Mouse (Mus musculus) MEL (cell line): ENCODE measurements around the gene Golph3l.

Source experiments
- E2F4 ChIP-seq: IDR thresholded peaks from 2 replicates; pipeline ENCODE4 v1.6.1; 2011; ENCODE audit warnings: low read depth, low read length, improper control_type of control experiment, borderline replicate concordance
- GABPA ChIP-seq: IDR thresholded peaks from 2 replicates; pipeline ENCODE4 v1.6.1; 2012; ENCODE audit warnings: low read depth, mild to moderate bottlenecking, inconsistent platforms, low read length, improper control_type of control experiment, moderate library complexity
- MAX ChIP-seq: IDR thresholded peaks from 2 replicates; pipeline ENCODE4 v1.6.1; 2011; ENCODE audit warnings: low read length, improper control_type of control experiment

DNA sequence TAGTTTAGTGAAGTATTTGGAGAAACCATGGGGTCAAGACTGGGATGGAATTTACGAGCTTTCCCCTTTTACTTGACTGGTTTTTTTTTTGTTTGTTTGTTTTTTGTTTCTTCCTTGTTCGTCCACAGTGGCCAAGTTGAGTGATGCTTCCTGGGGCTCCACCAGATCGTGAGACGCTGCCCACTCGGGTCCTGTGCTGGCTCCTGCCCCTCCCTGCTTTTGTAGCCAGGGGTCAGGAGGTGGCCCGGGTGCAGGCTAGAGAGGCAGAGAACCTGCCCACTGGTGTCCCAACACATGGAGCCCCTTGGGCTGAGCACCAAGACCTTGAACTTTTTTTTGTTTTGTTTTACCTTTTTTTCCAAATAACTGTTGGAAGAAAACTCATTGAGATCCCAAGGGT, 42.6 kb downstream of the Golph3l start:
- no peak for TF ChIP-seq E2F4
- TF ChIP-seq MAX, result no peak
- no peak for TF ChIP-seq GABPA
